ENCODE assay signal across 8 mouse cellular contexts in genomic region chr5:124553607-124554006, GRCm38 (mm10). TPM values are rescaled to one million over a fixed set of nuclear protein-coding genes. Genes with fewer than 3 reads are reported as not detected.
DNase-seq lines count a peak whose midpoint lies in the region; ATAC-seq and TF ChIP-seq lines count a peak whose summit lies in the region.
"Had no signal": no experiment of that assay in that cellular context is flagged by ENCODE, and none has a peak within 500 bp of the region (broad histone marks: within the 10 kb centered on the region; RNA-seq: fewer than 3 reads in every experiment).

No protein-coding gene starts in this region.

- no peak for DNase-seq in lung, postnatal 36 days
- no peak for DNase-seq in forebrain, embryonic 11.5 days (ENCODE audit: low spot score)
- no peak for DNase-seq in stomach, postnatal 0 days (ENCODE audit: low spot score)
- DNase-seq in kidney, postnatal 36 days: no peak

- no peak for TF ChIP-seq CTCF in stomach, postnatal 0 days (IDR thresholded peaks at IDR 0.05; ENCODE audit: low read depth)

- H3K36me3 ChIP-seq in lung, embryonic 15.5 days: peaks cover 46% of the 10 kb centered on the region
- peaks cover 3% of the 10 kb centered on the region for H3K36me3 ChIP-seq in forebrain, embryonic 11.5 days (ENCODE audit: control insufficient read depth, insufficient read depth, low read length)
- peaks cover 54% of the 10 kb centered on the region for H3K36me3 ChIP-seq in liver, embryonic 12.5 days
- H3K36me3 ChIP-seq in stomach, postnatal 0 days (ENCODE audit: control insufficient read depth, insufficient read depth, low read length): 0 out of 2 replicates have a peak, but pooled peaks cover 3% of the 10 kb centered on the region

- H3K4me1 ChIP-seq in lung, embryonic 15.5 days: peaks cover 14% of the 10 kb centered on the region
- H3K4me1 ChIP-seq in forebrain, embryonic 11.5 days (replicated peaks; ENCODE audit: control insufficient read depth, insufficient read depth, low read length): no peaks in the 10 kb centered on the region
- peaks cover 21% of the 10 kb centered on the region for H3K4me1 ChIP-seq in liver, embryonic 12.5 days
- H3K4me1 ChIP-seq in stomach, postnatal 0 days (replicated peaks; ENCODE audit: control insufficient read depth, insufficient read depth): no peaks in the 10 kb centered on the region

- peak overlapping the region; percentile 73 for H3K4me2 ChIP-seq in lung, embryonic 15.5 days
- peak overlapping the region; percentile 74; the same call in 1 of the 2 replicates for H3K4me2 ChIP-seq in forebrain, embryonic 11.5 days (ENCODE audit: low read depth, low read length, severe bottlenecking)
- H3K4me2 ChIP-seq in liver, embryonic 12.5 days: peak overlapping the region; percentile 85
- H3K4me2 ChIP-seq in stomach, postnatal 0 days (replicated peaks; ENCODE audit: low read depth): peak overlapping the region; percentile 88

- no peak for ATAC-seq in lung, embryonic 15.5 days (ENCODE audit: borderline replicate concordance, extremely low read depth, low FRiP score, low TSS enrichment)
- ATAC-seq in forebrain, embryonic 11.5 days (replicated peaks; ENCODE audit: low FRiP score): no peak
- no peak for ATAC-seq in liver, embryonic 12.5 days
- ATAC-seq in stomach, postnatal 0 days (ENCODE audit: low FRiP score, low TSS enrichment): no peak
- ATAC-seq in cerebellum, adult (ENCODE audit: insufficient number of reproducible peaks, low FRiP score, low TSS enrichment): no peak

- WGBS in lung, embryonic 15.5 days: 68% methylated on average over 6 of the region's 6 CpGs
- 65% methylated on average over 6 of the region's 6 CpGs for WGBS in forebrain, embryonic 11.5 days
- 58% methylated on average over 6 of the region's 6 CpGs for whole genome bisulfite sequencing in liver, embryonic 12.5 days (ENCODE audit: insufficient replicate concordance)
- WGBS in stomach, postnatal 0 days: 73% methylated on average over 6 of the region's 6 CpGs

- no peak for TF ChIP-seq EP300 in stomach, postnatal 0 days (optimal IDR thresholded peaks at IDR 0.05)

- no peaks in the 10 kb centered on the region for H3K27me3 ChIP-seq in lung, embryonic 15.5 days
- H3K27me3 ChIP-seq in forebrain, embryonic 11.5 days (ENCODE audit: control insufficient read depth, insufficient read depth, low read length): no peaks in the 10 kb centered on the region
- H3K27me3 ChIP-seq in liver, embryonic 12.5 days (replicated peaks): no peaks in the 10 kb centered on the region
- H3K27me3 ChIP-seq in stomach, postnatal 0 days (ENCODE audit: control insufficient read depth, insufficient read depth, low read length): no peaks in the 10 kb centered on the region
- H3K27me3 ChIP-seq: megakaryocyte, embryonic 14.5 days had no signal

- H3K27ac ChIP-seq in lung, embryonic 15.5 days: no peak overlapping the region
- H3K27ac ChIP-seq in forebrain, embryonic 11.5 days (ENCODE audit: low read depth, low read length): no peak overlapping the region
- 0 out of 2 replicates have a peak overlapping the region, but pooled peaks have one; percentile 25 for H3K27ac ChIP-seq in liver, embryonic 12.5 days
- H3K27ac ChIP-seq in stomach, postnatal 0 days (replicated peaks): no peak overlapping the region

- peak overlapping the region; percentile 94; the same call in 1 of the 2 replicates for H3K4me3 ChIP-seq in lung, embryonic 15.5 days
- peak overlapping the region; percentile 85; the same call in 1 of the 2 replicates for H3K4me3 ChIP-seq in forebrain, embryonic 11.5 days (ENCODE audit: low read depth, low read length)
- H3K4me3 ChIP-seq in liver, embryonic 12.5 days: peak overlapping the region; percentile 91
- H3K4me3 ChIP-seq in stomach, postnatal 0 days (ENCODE audit: low read depth, low read length): peak overlapping the region; percentile 93; the same call in 1 of the 2 replicates

- no peaks in the 10 kb centered on the region for H3K9me3 ChIP-seq in lung, embryonic 15.5 days
- H3K9me3 ChIP-seq in forebrain, embryonic 11.5 days (ENCODE audit: control insufficient read depth, low read length): no peaks in the 10 kb centered on the region
- no peaks in the 10 kb centered on the region for H3K9me3 ChIP-seq in liver, embryonic 12.5 days (replicated peaks)
- no peaks in the 10 kb centered on the region for H3K9me3 ChIP-seq in stomach, postnatal 0 days (ENCODE audit: control insufficient read depth, low read length)
- H3K9me3 ChIP-seq: megakaryocyte, embryonic 14.5 days had no signal

- H3K9ac ChIP-seq in lung, embryonic 15.5 days: no peak overlapping the region
- no peak overlapping the region for H3K9ac ChIP-seq in forebrain, embryonic 11.5 days (ENCODE audit: low read length)
- H3K9ac ChIP-seq in liver, embryonic 12.5 days: peak overlapping the region; percentile 80
- no peak overlapping the region for H3K9ac ChIP-seq in stomach, postnatal 0 days (ENCODE audit: low read length)

RNA-seq across cellular contexts. Expression of gene Ddx55, which starts 0.9 kb away (rescaled TPM):
- polyA plus RNA-seq in lung, embryonic 15.5 days (2015; fragmentation: Nextera tagmentation; extraction: Ambion mirVana): 12.3 and 12.5 TPM in 2 replicates
- polyA plus RNA-seq in forebrain, embryonic 11.5 days (2014; fragmentation: Nextera tagmentation; extraction: Ambion mirVana): 16.5 and 18.3 TPM in 2 replicates
- 11.9 and 12.4 TPM in 2 replicates for polyA plus RNA-seq in liver, embryonic 12.5 days (2016; fragmentation: Nextera tagmentation; extraction: Ambion mirVana)
- 5.8 and 6.1 TPM in 2 replicates for polyA plus RNA-seq in stomach, postnatal 0 days (2015; fragmentation: Nextera tagmentation; extraction: Ambion mirVana)

RNA-seq across cellular contexts. Expression of gene Tmed2, which starts 13.1 kb away (rescaled TPM):
- 636 TPM in 2 replicates for polyA plus RNA-seq in lung, embryonic 15.5 days (2015; fragmentation: Nextera tagmentation; extraction: Ambion mirVana)
- 445 and 465 TPM in 2 replicates for polyA plus RNA-seq in forebrain, embryonic 11.5 days (2014; fragmentation: Nextera tagmentation; extraction: Ambion mirVana)
- polyA plus RNA-seq in liver, embryonic 12.5 days (2016; fragmentation: Nextera tagmentation; extraction: Ambion mirVana): 394 and 403 TPM in 2 replicates
- 544 and 572 TPM in 2 replicates for polyA plus RNA-seq in stomach, postnatal 0 days (2015; fragmentation: Nextera tagmentation; extraction: Ambion mirVana)

RNA-seq across cellular contexts. Expression of gene Rilpl1, which starts 22.4 kb away (rescaled TPM):
- 20.7 and 20.8 TPM in 2 replicates for polyA plus RNA-seq in lung, embryonic 15.5 days (2015; fragmentation: Nextera tagmentation; extraction: Ambion mirVana)
- polyA plus RNA-seq in forebrain, embryonic 11.5 days (2014; fragmentation: Nextera tagmentation; extraction: Ambion mirVana): 21.6 and 24.1 TPM in 2 replicates
- polyA plus RNA-seq in liver, embryonic 12.5 days (2016; fragmentation: Nextera tagmentation; extraction: Ambion mirVana): 4.5 and 4.9 TPM in 2 replicates
- 9.0 and 9.3 TPM in 2 replicates for polyA plus RNA-seq in stomach, postnatal 0 days (2015; fragmentation: Nextera tagmentation; extraction: Ambion mirVana)

RNA-seq across cellular contexts. Expression of gene Eif2b1, which starts 25.3 kb away (rescaled TPM):
- polyA plus RNA-seq in lung, embryonic 15.5 days (2015; fragmentation: Nextera tagmentation; extraction: Ambion mirVana): 70.1 and 76.6 TPM in 2 replicates
- polyA plus RNA-seq in forebrain, embryonic 11.5 days (2014; fragmentation: Nextera tagmentation; extraction: Ambion mirVana): 74.5 and 84.0 TPM in 2 replicates
- polyA plus RNA-seq in liver, embryonic 12.5 days (2016; fragmentation: Nextera tagmentation; extraction: Ambion mirVana): 74.6 and 80.1 TPM in 2 replicates
- 58.8 and 61.2 TPM in 2 replicates for polyA plus RNA-seq in stomach, postnatal 0 days (2015; fragmentation: Nextera tagmentation; extraction: Ambion mirVana)

RNA-seq across cellular contexts. Expression of gene Gtf2h3, which starts 25.3 kb away (rescaled TPM):
- polyA plus RNA-seq in lung, embryonic 15.5 days (2015; fragmentation: Nextera tagmentation; extraction: Ambion mirVana): 56.8 and 57.5 TPM in 2 replicates
- 80.6 and 83.2 TPM in 2 replicates for polyA plus RNA-seq in forebrain, embryonic 11.5 days (2014; fragmentation: Nextera tagmentation; extraction: Ambion mirVana)
- polyA plus RNA-seq in liver, embryonic 12.5 days (2016; fragmentation: Nextera tagmentation; extraction: Ambion mirVana): 42.1 and 43.3 TPM in 2 replicates
- 24.9 and 27.6 TPM in 2 replicates for polyA plus RNA-seq in stomach, postnatal 0 days (2015; fragmentation: Nextera tagmentation; extraction: Ambion mirVana)
